Mouse (Mus musculus) activated CD4-positive, CD25-positive, alpha-beta regulatory T cell, adult 4 months (primary cell): Measurements from ENCODE around the gene Cep170b. TPM values are rescaled to one million over a fixed set of nuclear protein-coding genes. Genes with fewer than 3 reads are reported as not detected.

Experiments
- ATAC-seq: one replicate; pipeline ENCODE4 v1.8.0; 2017
- polyA plus RNA-seq, 2 experiments: library from polyadenylated mRNA; unstranded; fragments of 100-300 nt; shearing (Covaris generic); gene quantifications; one replicate each; pipeline ENCODE4 v1.2.1; 2017

Cep170b gene
- polyA plus RNA-seq, 2 experiments from 2014 or later = 2.3 to 2.5 TPM

GRCm38 (mm10) chr12:112737081-112737480, 16.8 kb downstream of the Cep170b start:
- ATAC-seq = no peak

GRCm38 (mm10) chr12:112737761-112738160, 17.5 kb downstream of the Cep170b start:
- ATAC-seq = no peak

GRCm38 (mm10) chr12:112738281-112739022, 18.2 kb downstream of the Cep170b start:
- no peak for ATAC-seq

- ATAC-seq = no peak
These were observed 18.8 kb downstream of the Cep170b start for GRCm38 (mm10) chr12:112739023-112739568.

DNA sequence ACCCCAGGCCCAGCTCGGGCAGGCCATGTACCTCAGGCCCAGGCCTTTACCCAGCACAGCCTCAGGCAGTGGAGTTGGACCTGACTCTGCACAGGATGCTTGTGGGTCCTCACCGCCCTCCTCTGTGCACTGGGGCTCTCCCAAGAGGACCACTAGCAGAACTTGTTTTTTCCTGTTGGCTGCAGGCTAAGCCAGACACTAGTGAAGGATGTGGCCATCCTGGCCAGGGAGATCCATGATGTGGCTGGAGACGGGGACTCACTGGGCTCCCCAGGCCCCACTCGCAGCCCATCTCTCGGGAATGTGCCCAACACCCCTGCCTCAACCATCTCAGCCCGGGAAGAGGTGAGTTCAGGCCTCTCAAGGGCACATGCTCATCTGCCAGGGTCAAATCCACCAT, 22.5 kb downstream of the Cep170b start:
- no peak for ATAC-seq

DNA sequence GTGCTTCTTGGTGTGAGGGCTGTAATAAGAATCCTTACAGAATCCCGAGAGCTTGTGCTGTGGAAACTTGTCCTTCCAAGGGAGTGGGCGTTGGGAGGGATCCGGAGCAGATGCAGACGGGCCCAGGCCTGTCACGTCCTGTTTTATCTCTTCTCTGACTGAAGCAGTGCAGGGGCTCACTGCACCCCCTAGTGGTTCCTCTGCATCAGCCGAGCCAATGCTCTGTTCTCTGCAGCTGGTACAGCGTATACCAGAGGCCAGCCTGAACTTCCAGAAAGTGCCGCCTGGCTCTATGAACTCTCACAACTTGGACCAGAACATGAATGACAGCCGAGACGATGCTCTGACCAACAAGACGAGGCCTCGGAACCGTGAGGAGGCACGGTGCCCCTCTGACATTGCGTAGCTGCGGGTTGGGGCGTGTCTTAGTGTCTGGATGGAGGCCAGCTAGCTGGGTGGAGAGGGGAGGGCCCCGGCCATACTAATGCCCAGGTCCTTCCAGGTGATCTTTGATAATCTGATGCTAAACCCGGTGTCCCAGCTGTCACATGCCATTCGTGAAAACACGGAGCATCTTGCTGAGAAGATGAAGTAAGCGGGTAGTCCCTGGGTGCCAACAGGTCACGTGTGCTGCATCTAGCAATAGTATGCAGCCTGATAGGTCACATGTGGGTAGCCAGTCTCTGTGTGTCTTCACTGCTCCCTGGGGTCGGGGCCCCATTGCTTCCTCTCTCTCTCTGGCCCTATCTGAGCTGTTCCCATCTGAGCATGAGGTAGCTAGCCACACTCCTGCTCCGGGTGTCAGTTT, 23.1 kb downstream of the Cep170b start:
- peak; percentile 91 for ATAC-seq

GRCm38 (mm10) chr12:112744211-112744610, 24.0 kb downstream of the Cep170b start:
- ATAC-seq = no peak

- no peak for ATAC-seq
These were observed 24.8 kb downstream of the Cep170b start for GRCm38 (mm10) chr12:112744891-112745580.

DNA sequence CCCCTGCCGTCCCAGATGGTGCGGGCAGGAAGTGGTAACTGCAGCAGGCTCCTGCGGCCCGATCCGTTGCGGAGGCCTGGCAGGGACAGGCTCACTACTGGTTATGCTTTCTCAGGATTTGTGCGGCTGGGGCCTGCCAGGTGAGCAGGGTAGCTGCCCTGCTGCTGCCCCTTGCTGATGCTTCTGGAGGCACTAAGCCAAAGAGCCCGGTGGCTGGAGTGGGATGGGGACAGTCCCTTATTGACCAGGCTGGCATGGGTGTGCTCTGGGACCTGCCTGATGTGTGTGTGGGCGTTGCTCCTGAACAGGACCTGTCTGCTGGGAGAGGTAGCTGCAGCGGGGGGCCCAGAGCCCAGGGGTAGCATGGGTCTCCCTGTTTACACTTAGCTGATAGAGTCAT, 25.5 kb downstream of the Cep170b start:
- no peak for ATAC-seq

GRCm38 (mm10) chr12:112746461-112746807, 26.2 kb downstream of the Cep170b start:
- ATAC-seq = no peak

- no peak for ATAC-seq
These were observed 26.8 kb downstream of the Cep170b start for GRCm38 (mm10) chr12:112746808-112747605.

- no peak for ATAC-seq
These were observed 27.3 kb downstream of the Cep170b start for GRCm38 (mm10) chr12:112747606-112747970.

DNA sequence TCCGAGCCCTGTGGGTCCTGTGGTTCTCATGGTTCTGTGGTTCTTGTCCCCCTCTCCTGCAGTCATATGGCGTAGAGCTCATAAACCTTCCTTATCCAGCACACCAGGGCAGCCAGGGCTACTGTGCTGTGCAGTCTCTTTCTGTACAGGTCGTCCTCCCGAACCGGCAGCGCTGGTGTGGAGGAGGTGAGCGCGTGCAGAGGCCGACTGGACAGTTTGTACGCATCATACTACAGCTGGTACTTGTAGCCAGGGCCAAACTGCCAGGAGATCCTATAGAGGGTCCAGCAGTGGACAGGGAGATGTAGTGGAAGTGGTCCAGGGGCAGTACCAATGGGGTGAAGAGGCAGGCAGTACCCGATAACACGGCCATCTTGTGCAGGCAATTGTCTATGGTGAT, 30.7 kb downstream of the Cep170b start:
- ATAC-seq = no peak

- no peak for ATAC-seq
These were observed 32.1 kb downstream of the Cep170b start for GRCm38 (mm10) chr12:112752399-112752798.

GRCm38 (mm10) chr12:112755900-112756299, 35.6 kb downstream of the Cep170b start:
- ATAC-seq = no peak

GRCm38 (mm10) chr12:112757896-112758295, 37.6 kb downstream of the Cep170b start:
- ATAC-seq = no peak

DNA sequence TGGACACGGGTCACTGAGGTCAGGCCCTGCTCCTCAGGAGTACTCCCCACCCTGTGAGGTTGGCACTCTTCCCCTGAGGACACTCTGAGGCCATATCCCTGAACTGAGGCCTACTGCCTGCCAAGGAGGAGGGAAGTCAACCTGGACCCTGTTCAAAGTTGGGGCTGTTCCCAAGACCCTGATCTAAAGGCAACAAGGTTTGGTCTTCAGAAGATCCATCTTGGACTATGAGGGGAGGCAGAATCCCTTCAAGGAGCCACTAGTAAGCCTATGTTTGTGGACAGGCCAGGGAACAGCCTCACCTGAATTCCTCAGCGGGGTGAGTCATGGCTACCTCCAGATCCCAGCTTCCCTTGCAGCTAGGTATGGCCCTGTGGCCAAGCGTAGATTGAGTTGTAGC, 39.2 kb downstream of the Cep170b start:
- no peak for ATAC-seq

- no peak for ATAC-seq
These were observed 40.1 kb downstream of the Cep170b start, which contains the start of gene Pld4 for GRCm38 (mm10) chr12:112760154-112760926. Gene Pld4 (plus strand): TSS chr12:112760655.

DNA sequence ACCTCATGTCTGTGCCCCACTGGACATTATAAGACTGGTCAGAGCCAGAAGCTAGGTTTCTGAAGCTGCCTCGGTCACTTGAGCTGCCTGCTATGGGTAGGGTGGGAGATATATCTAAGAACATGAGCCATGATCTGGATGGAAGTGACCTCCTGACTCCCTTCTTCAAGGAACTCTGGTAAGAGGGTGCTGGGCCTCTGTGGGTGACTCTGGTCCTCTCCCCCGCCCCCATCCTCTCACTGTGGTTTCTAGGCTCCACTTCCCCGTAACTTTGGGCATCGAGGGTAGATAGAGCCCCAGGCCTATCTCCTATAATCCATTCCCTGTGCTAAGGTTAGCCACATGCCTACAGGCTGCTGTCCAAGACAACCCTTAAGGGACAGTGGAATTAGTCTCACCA, 41.2 kb downstream of the Cep170b start:
- no peak for ATAC-seq

GRCm38 (mm10) chr12:112762018-112762417, 41.8 kb downstream of the Cep170b start:
- no peak for ATAC-seq

GRCm38 (mm10) chr12:112763176-112763575, 42.9 kb downstream of the Cep170b start:
- ATAC-seq = no peak
